12 mouse cellular contexts compared by ENCODE assay signal in genomic region chr3:75901903-75902598, GRCm38 (mm10). TPM values are rescaled to one million over a fixed set of nuclear protein-coding genes. Genes with fewer than 3 reads are reported as not detected.
A peak's percentile ranks its signal among the peaks of the same experiment; 100 is the strongest.
DNase-seq lines count a peak whose midpoint lies in the region; ATAC-seq and TF ChIP-seq lines count a peak whose summit lies in the region.
"Had no signal": no experiment of that assay in that cellular context is flagged by ENCODE, and none has a peak within 500 bp of the region (broad histone marks: within the 10 kb centered on the region; RNA-seq: fewer than 3 reads in every experiment).

No protein-coding gene starts in this region.

- H3K36me3 ChIP-seq in hindbrain, embryonic 14.5 days (replicated peaks; ENCODE audit: control insufficient read depth, insufficient read depth) = peaks cover 8% of the 10 kb centered on the region
- H3K36me3 ChIP-seq in hindbrain, embryonic 10.5 days = peaks cover 62% of the 10 kb centered on the region
- H3K36me3 ChIP-seq in neural tube, embryonic 14.5 days (ENCODE audit: control insufficient read depth, insufficient read depth, low read length) = no peaks in the 10 kb centered on the region

- H3K9ac ChIP-seq in hindbrain, embryonic 14.5 days = no peak overlapping the region
- no peak overlapping the region for H3K9ac ChIP-seq in neural tube, embryonic 14.5 days (replicated peaks; ENCODE audit: low read depth, low read length)
- H3K9ac ChIP-seq: liver, embryonic 14.5 days had no signal

- peak; percentile 38; the same call in 1 of the 2 replicates for TF ChIP-seq CTCF in cortical plate, adult 2 months (IDR thresholded peaks at IDR 0.05; ENCODE audit: extremely low read depth, insufficient read depth, low read length)
- no peak for TF ChIP-seq CTCF in cerebellum, adult 2 months (IDR thresholded peaks at IDR 0.05; ENCODE audit: borderline replicate concordance, insufficient read depth, low read depth, low read length)

- no peak overlapping the region for H3K4me2 ChIP-seq in hindbrain, embryonic 14.5 days (replicated peaks)
- no peak overlapping the region for H3K4me2 ChIP-seq in neural tube, embryonic 14.5 days (ENCODE audit: low read depth, low read length)

- ATAC-seq in hindbrain, embryonic 14.5 days (ENCODE audit: low FRiP score) = 0 out of 2 replicates have a peak, but pooled peaks have one; percentile 34
- peak; percentile 66; the same call in 1 of the 2 replicates for ATAC-seq in neural tube, embryonic 14.5 days (ENCODE audit: low read depth)

- 71% methylated on average over 11 of the region's 11 CpGs for WGBS in hindbrain, embryonic 14.5 days
- WGBS in hindbrain, embryonic 10.5 days = 87% methylated on average over 11 of the region's 11 CpGs
- 79% methylated on average over 11 of the region's 11 CpGs for WGBS in neural tube, embryonic 14.5 days
- 59% methylated on average over 11 of the region's 11 CpGs for WGBS in cerebellum, adult 2 months

- no peak overlapping the region for H3K4me3 ChIP-seq in hindbrain, embryonic 14.5 days (replicated peaks; ENCODE audit: low read length)
- H3K4me3 ChIP-seq in hindbrain, embryonic 10.5 days = no peak overlapping the region
- H3K4me3 ChIP-seq in neural tube, embryonic 14.5 days (ENCODE audit: low read depth, low read length) = no peak overlapping the region
- no peak overlapping the region for H3K4me3 ChIP-seq in cortical plate, adult 2 months (ENCODE audit: insufficient read depth, low read length)
- H3K4me3 ChIP-seq in cerebellum, adult 2 months (replicated peaks; ENCODE audit: insufficient read depth, low read depth, low read length) = no peak overlapping the region
- H3K4me3 ChIP-seq: heart, embryonic 10.5 days; megakaryocyte, embryonic 14.5 days had no signal

- peak; percentile 28 for DNase-seq in hindbrain, embryonic 14.5 days (ENCODE audit: low spot score)
- DNase-seq in hindbrain, embryonic 10.5 days (ENCODE audit: low spot score) = no peak
- DNase-seq in neural tube, embryonic 10.5 days (ENCODE audit: extremely low spot score, low spot score) = no peak
- DNase-seq in cerebellum, adult 2 months = no peak
- DNase-seq in gastrocnemius, adult 8-10 months (ENCODE audit: low spot score in 2 of 2) = no peak
- DNase-seq: thymus, adult 2 months had no signal

- H3K27me3 ChIP-seq in hindbrain, embryonic 14.5 days (ENCODE audit: control insufficient read depth, insufficient read depth, low read length) = no peaks in the 10 kb centered on the region
- H3K27me3 ChIP-seq in hindbrain, embryonic 10.5 days (ENCODE audit: insufficient read depth, poor library complexity, severe bottlenecking) = no peaks in the 10 kb centered on the region
- H3K27me3 ChIP-seq in neural tube, embryonic 14.5 days (ENCODE audit: control insufficient read depth, insufficient read depth, low read length) = no peaks in the 10 kb centered on the region
- H3K27me3 ChIP-seq in cerebellum, adult 2 months (ENCODE audit: control insufficient read depth, insufficient read depth, low read length) = no peaks in the 10 kb centered on the region
- H3K27me3 ChIP-seq: megakaryocyte, embryonic 14.5 days had no signal

- no peak overlapping the region for H3K27ac ChIP-seq in hindbrain, embryonic 14.5 days
- H3K27ac ChIP-seq in hindbrain, embryonic 10.5 days = no peak overlapping the region
- no peak overlapping the region for H3K27ac ChIP-seq in neural tube, embryonic 14.5 days (ENCODE audit: low read depth, low read length)
- H3K27ac ChIP-seq in cortical plate, adult 2 months (ENCODE audit: insufficient read depth, low read length) = no peak overlapping the region
- no peak overlapping the region for H3K27ac ChIP-seq in cerebellum, adult 2 months (ENCODE audit: insufficient read depth, low read length)
- H3K27ac ChIP-seq: heart, embryonic 10.5 days; liver, embryonic 14.5 days had no signal

- no peak for TF ChIP-seq POLR2A in cortical plate, adult 2 months (IDR thresholded peaks at IDR 0.05; ENCODE audit: extremely low read depth, insufficient read depth, low read length)
- no peak for TF ChIP-seq POLR2A in cerebellum, adult 2 months (IDR thresholded peaks at IDR 0.05; ENCODE audit: borderline replicate concordance, insufficient read depth, low read length)

- H3K9me3 ChIP-seq in hindbrain, embryonic 14.5 days (ENCODE audit: control insufficient read depth, low read length) = no peaks in the 10 kb centered on the region
- H3K9me3 ChIP-seq in hindbrain, embryonic 10.5 days = no peaks in the 10 kb centered on the region
- H3K9me3 ChIP-seq in neural tube, embryonic 14.5 days (ENCODE audit: control insufficient read depth, low read length) = no peaks in the 10 kb centered on the region
- H3K9me3 ChIP-seq: G1E; heart, embryonic 10.5 days; megakaryocyte, embryonic 14.5 days had no signal

- H3K4me1 ChIP-seq in hindbrain, embryonic 14.5 days (replicated peaks; ENCODE audit: control insufficient read depth, insufficient read depth, low read length) = no peaks in the 10 kb centered on the region
- no peaks in the 10 kb centered on the region for H3K4me1 ChIP-seq in hindbrain, embryonic 10.5 days (replicated peaks)
- H3K4me1 ChIP-seq in neural tube, embryonic 14.5 days (ENCODE audit: control insufficient read depth, insufficient read depth, low read length) = no peaks in the 10 kb centered on the region
- no peaks in the 10 kb centered on the region for H3K4me1 ChIP-seq in cortical plate, adult 2 months (ENCODE audit: control insufficient read depth, insufficient read depth, low read length)
- H3K4me1 ChIP-seq in cerebellum, adult 2 months (ENCODE audit: control insufficient read depth, insufficient read depth, low read length) = no peaks in the 10 kb centered on the region
- H3K4me1 ChIP-seq: heart, embryonic 10.5 days; megakaryocyte, embryonic 14.5 days had no signal

RNA-seq across cellular contexts. Expression of gene Golim4, which starts 54.7 kb away (rescaled TPM):
- polyA plus RNA-seq in hindbrain, embryonic 14.5 days (2014; fragmentation: Nextera tagmentation; extraction: Ambion mirVana) = 19.6 and 20.4 TPM in 2 replicates
- polyA plus RNA-seq in hindbrain, embryonic 10.5 days (2016; fragmentation: Nextera tagmentation; extraction: Ambion mirVana) = 45.0 and 56.2 TPM in 2 replicates
- 18.5 and 27.8 TPM in 2 replicates for polyA plus RNA-seq in neural tube, embryonic 14.5 days (2014; fragmentation: Nextera tagmentation; extraction: Ambion mirVana)
- polyA plus RNA-seq in cortical plate, adult 2 months (2012; rRNA removed) = 20.4 and 22.9 TPM in 2 replicates
- 28.7 and 31.8 TPM in 2 replicates for polyA plus RNA-seq in cerebellum, adult 2 months (2012; rRNA removed)
- total RNA-seq in gastrocnemius, adult 8-10 months (2022) = 1 to 10 TPM; 5.4 to 8.6 (median 6.5) TPM
